Mouse (Mus musculus): Measurements from ENCODE around the gene Smarcad1.

The Smarcad1 gene

DNA sequence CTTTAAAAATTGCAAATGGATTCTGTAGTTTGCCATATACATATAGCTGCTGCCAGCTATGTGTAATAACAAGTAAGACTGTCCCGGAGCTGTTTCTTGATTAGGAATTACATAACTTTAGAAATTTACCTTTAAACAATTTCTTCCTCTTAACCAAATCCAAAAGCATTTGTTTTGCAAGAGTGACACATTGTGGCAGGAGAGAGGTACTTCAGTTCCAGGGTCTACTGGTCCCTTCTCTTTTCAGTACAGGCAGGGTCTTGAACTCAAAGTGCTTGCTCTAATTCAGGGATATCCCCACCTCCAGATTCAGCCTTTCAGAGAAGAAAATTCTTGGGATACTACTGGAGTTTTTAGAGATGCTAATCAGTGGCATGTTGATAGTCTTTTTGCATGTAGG, 36.8 kb downstream of the Smarcad1 start:
- no peak for DNase-seq (ENCODE audit: extremely low read depth, low read depth, low spot score)

DNA sequence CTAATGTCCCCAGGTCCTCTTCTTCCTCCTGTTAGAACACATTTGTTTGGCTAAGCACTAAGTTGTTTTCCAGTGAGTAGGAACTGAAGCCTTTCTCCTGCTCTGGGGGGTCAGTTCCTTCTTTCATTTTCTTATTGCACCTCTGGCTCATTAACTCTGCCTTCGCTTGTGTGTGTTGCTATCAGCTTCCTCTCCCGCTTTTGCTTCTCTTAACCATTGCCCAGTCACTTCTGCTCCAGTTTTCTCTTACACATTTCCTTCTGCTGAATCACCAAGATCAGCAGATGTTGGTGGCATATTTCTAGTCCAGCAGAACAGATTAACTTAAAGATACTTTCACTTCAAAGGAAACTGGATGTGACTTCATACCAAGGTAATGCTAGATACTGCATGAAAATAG, 72.5 kb downstream of the Smarcad1 start:
- no peak for DNase-seq (ENCODE audit: extremely low read depth, low read depth, low spot score)

DNA sequence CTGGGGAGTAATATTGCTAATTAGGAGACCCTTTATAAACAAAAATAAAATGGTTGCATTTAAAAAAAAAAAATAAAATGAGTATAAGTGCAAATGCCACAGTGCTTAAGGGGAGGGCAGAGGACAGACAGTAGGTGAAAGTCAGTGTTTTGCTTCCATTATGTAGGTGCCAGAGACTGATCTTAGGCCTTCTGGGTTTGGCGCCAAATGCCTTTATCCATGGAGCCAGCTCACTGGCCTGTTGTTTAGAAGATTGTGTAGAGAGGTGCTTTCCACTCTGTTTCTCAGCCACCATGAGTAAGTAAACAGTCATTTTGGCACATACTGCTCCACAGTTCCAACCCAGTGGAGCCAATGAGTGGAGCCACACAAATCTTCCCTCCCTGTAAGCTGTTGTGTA, 75.2 kb downstream of the Smarcad1 start:
- no peak for DNase-seq (ENCODE audit: extremely low read depth, low read depth, low spot score)

DNA sequence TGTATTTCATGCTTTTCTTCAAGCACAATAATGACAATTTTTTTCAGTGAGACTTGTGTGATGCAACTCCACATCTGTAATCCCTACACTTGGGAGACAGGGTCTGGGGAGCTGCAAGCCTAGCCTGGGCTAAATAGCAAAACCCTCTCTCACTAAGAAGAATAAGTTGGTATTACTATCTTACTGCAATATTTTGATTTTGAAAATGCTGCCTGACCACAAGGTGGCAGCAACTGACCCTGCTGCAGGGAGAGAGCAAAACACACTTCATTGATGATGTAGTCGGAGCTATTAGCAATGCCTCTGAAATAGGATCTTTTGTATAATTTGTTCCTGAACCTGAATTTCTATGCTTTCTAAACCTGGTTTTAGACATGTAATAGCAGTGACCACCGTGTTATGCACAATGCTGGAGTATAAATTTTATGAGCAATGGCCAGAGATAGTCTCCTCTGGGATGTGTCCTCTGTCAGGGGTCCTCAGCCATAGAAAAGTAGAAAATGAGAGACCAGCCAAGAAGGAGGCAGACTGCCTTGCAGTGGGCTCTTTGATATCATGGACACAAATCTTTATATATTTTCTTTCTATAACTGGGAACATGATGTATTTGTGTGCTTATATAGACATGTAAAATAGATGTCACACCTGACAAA, 83.8 kb downstream of the Smarcad1 start:
- no peak for DNase-seq (ENCODE audit: extremely low read depth, low read depth, low spot score)

DNA sequence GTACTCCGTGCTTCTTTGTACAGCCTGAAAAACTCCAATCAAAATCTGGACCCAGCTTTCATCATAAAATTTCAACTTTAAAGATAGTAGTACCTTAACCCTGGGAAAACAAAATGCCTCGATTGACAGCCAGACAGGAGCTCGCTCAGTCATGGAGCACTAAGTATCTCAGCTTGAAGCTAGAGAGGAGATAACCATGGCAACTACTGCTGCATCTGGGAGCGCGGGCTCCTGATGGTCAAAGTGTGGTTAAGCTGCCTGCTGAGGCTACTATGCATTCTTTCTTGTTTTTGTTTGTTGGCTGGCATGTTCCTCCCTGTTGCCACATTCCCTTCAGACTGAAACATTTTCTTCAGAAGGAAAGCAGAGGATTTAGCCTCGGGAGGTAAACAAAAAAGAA, 90.0 kb downstream of the Smarcad1 start:
- no peak for DNase-seq (ENCODE audit: extremely low read depth, low read depth, low spot score)

DNA sequence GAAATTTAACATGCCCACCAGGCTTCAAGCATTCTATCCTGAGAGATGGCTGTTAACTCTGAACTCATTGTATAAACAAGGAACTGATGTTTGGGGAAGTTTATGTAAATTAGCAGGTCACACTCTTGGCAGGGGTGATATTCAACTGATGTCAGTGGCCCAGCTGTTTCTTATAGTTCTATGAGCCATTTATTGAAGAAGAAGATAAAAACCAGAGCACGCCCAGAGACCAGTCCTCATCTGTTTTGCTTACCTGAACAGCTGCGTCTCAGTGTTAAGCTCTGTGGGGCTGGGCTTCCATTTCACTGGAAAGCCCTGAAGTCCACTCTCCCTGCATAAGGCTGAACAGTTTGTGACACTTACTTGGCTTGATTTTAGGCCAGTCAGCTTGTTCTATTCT, 95.4 kb downstream of the Smarcad1 start:
- no peak for DNase-seq (ENCODE audit: extremely low read depth, low read depth, low spot score)

DNA sequence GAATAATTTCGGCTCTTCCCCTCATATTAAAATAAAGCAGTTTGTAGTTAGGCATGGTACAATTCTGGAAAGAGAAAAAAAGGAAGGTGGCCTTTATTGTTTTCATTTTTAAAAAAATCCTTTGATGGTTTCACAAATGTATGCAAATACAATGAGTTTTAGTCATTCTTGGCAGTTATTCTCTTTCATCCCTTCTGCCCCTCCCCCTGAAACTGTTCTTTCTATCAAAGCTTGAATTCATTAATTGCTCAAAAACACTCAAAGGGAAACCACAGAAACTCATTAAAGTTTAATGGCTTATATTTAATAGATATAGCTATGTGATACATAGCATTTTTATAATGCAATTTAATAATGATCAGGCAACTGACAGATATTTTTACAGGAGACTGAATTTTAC, 95.9 kb downstream of the Smarcad1 start:
- no peak for DNase-seq (ENCODE audit: extremely low read depth, low read depth, low spot score)

DNA sequence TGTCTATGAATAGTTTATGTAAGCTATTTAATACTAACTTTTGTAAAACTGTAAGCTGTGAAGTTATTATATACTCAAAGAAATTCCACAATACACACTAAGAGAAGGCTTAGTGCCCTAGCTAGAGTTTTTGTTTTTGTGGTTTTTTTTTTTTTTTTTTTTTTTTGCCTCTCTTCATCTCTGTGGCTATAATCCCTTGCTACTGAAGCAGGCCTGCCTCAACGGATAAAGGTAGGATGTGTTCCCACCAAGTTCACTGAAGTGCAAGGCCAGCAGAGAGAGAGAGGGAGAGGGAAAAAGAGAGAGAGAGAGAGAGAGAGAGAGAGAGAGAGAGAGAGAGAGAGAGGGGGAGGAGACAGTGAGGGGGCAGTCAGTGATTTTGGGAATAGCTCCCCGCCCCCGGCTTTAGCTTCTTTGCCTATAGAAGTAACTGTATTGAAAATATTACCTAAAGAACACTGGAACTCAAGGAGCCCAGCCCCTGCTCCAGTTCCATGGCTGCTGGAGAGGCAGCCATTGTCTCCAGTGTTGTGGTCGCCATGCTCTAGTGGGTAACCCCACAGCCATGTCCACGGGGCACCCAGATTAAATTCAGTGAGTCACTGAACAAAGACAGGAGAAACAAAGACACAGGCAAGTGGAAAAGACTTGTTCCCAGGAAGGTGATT, 97.8 kb downstream of the Smarcad1 start:
- no peak for DNase-seq (ENCODE audit: extremely low read depth, low read depth, low spot score)

DNA sequence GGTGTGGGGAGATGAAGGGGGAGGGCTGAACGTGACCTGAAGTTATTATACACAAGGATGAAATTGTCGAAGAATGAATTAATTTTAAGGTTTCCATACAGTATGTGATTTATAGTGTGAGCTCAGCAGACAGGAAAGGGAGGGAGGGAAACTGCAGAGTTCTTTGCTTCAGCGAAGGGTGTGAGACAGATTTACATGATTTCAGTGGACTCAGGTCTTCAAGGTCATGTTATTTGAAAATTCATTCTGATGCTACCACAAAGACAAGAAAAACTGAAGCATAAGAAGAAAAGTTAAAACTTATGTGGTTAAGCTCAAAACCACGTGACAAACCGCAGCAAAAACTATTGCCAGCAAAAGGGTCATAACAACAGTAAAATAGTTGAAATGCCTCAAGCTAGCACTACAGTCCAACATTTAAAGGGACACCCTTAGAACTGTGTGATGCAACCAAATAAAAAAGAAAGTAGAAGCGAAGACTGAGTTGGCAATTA, 98.4 kb downstream of the Smarcad1 start:
- DNase-seq (ENCODE audit: extremely low read depth, low read depth, low spot score) = no peak

DNA sequence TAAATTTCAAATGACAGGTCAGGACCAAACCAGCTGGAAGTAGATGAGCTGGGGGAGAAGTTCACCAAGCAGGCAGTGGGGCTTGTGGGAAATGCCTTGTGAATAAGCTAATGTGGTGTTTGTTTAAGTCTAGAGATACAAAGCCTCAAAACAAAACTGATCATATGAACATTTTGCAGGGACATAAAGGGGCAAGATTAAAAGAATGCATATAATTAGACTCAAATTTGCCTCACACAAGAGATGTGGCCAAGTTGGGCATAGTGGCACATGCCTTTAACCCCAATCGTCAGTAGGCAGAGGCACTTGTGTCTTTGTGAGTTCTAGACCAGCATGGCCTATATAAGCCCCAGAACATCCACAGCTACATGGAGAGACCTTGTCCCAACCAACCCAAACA, 99.9 kb downstream of the Smarcad1 start:
- DNase-seq (ENCODE audit: extremely low read depth, low read depth, low spot score) = no peak

DNA sequence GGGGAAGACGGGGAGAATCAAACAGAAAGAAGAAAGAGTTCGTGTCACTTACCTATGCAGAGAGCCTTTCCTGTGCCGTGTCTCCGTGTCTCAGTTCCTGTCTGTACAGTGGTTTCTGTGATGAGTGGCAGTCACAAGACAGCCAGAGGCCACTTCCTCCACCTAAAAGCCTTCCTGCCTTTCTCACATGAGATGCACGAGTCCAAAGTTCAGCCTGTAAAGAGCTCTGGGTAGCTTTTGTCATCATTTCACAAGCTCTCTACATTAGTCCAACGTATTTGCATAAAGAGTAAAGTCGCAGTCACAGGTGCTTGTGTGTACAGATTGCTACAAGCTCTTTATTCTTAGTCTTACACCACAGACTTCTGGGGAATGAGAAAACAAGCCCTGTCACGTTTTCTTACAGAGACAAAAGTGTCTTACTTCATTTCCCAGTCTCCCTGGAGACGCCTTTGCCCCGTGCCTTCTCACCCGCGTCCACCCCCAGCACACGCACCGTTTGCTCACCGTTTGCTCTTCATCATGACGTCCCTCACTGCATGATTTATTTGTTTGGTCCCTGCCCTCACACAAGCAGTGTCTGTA, 102.3 kb downstream of the Smarcad1 start, which contains the start of gene Hpgds:
Hpgds (minus strand) TSS at position 288 of the 585 bp plus-strand sequence.
- DNase-seq (ENCODE audit: extremely low read depth, low read depth, low spot score) = no peak

DNA sequence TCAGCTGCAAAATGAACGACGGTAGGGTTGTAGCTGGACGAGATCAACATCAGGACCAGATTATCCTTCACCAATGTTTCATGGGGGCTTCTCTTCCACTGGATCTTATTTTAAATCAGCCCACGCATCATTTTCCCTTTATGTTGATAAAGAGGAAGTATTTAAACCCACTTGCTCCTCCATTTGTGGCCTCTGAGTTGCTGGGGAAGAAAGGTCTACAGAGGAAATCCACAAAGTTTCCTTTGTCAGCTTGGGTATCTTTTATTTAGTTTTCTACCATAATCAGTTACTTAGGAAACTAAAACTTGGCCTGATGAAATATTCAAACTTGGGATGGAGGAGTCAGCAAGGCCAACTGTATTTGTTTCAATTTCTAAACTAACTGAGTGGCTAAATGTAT, 104.0 kb downstream of the Smarcad1 start:
- no peak for DNase-seq (ENCODE audit: extremely low read depth, low read depth, low spot score)

DNA sequence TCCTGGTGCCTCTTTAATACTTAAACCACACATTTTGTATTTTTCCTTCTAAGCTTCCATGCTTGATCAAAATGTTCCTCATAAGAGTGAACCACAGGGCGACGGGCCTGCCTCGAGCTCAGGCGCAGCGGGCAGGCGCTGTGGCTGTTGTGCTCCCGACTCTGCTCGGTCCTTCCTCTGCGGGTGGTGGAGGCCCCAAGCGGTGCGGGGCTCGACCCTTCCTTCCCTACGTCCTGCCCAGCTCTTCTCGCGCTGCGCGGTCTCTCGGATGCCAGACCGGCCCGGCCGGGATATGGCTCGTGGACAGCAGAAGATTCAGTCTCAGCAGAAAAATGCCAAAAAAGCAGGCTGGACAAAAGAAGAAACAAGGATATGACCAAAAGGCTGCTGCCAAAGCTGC, 108.3 kb downstream of the Smarcad1 start:
- DNase-seq (ENCODE audit: extremely low read depth, low read depth, low spot score) = no peak

DNA sequence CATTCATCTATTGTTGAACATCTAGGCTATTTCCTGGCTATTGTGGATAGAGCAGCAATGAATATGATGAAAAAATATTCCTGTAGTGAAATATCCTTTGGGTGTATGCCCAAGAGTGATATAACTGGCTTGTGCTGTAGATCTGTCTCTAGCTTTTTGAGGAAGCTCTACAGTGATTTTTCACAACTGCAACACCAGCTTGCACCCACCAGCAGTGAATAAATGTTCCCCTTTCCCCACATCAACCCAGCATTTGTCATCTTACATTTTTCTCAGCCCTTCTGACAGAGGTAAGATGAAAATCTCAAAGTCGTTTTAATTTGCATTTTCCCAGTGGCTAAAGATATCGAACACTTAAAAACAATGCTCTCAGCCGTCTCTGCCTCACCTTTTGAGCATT, 111.2 kb downstream of the Smarcad1 start:
- DNase-seq (ENCODE audit: extremely low read depth, low read depth, low spot score) = no peak

DNA sequence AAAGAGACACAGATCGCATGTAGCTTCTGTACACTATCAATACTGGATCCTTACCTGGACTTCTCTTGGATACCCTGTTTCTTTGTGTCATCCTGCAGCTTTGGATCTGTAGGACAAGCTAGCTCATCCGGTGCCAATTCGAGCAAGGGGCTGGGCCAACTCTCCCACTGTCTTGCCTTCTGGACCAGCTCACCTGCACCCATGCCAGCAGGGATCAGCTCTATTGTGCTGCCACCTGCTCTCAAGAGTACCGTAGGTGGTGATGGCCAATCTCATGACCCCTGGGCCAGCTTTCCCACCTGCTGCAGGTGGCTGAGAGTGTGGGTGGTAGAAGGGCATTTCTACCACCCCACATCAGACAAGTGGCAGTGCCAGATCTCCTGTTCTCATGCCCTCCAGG, 114.7 kb downstream of the Smarcad1 start:
- no peak for DNase-seq (ENCODE audit: extremely low read depth, low read depth, low spot score)

DNA sequence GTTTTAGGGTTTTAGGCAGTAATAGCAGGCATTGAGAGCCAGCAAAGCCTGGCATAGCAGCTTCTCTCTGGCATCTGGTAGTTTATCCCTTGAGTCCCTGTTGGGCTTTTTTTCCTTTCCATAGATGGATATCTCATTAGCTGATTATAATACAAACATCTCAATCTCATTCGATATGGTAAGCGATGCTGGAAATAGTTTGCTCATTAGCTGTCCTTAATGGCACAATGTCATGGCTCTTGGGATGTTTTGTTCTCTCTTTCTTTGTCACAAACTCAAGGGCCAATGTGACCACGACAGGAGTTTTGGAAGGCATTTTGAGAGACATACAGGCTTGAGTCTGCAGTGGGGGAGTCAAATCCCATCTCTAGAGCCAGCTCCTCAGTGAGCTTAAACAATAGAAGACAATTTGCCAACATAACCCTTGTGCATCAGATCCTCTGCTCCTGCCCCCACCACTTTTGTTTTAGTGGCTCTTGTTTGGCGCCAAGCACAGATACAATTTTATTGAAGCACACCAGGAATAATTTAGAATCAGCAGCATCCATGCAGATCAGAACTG, 117.1 kb downstream of the Smarcad1 start:
- no peak for DNase-seq (ENCODE audit: extremely low read depth, low read depth, low spot score)

DNA sequence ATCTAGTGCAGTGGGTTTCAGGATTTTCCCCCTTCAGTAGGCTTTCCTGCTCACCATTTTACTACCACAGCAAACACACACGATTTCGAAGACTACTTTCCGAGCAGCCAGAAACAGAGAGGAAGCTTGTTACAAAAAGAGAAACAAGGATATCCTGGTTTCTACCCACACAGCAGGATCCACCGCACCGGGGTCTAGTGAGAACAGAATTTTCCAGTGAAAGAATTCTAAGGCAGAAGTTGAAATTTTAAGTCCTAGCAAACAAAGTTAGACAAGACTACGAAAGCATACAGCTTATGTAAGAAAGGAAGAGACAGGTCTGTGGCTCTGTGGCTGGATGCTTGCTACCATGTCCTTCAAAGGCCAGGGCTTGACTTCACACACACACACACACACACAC, 121.8 kb downstream of the Smarcad1 start:
- no peak for DNase-seq (ENCODE audit: extremely low read depth, low read depth, low spot score)

DNA sequence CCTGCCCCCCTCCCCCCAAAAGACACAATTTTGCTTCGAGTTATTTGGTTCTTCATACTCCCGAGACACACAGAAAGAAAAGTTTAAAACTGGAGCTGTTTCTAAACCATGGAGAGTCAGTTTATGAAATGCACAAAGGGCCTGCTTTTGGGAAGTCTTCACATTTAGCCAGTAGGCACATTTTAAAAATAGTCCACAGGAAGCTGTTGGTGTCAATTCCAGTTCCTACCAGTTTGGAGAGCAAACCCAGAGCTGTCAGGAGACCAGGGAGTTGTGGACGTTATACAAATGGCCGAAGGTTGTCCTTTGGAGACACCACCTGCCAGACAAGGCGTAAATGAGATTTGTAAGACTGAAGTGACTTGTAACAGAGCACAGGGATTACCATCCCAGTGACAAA, 122.6 kb downstream of the Smarcad1 start:
- DNase-seq (ENCODE audit: extremely low read depth, low read depth, low spot score) = no peak
